Mouse (Mus musculus): Measurements from ENCODE around the gene Cltb. TPM values are rescaled to one million over a fixed set of nuclear protein-coding genes. Genes with fewer than 3 reads are reported as not detected.

Cltb gene
- polyA plus RNA-seq, 1 experiment from 2014 or later: 84.4 TPM

DNA sequence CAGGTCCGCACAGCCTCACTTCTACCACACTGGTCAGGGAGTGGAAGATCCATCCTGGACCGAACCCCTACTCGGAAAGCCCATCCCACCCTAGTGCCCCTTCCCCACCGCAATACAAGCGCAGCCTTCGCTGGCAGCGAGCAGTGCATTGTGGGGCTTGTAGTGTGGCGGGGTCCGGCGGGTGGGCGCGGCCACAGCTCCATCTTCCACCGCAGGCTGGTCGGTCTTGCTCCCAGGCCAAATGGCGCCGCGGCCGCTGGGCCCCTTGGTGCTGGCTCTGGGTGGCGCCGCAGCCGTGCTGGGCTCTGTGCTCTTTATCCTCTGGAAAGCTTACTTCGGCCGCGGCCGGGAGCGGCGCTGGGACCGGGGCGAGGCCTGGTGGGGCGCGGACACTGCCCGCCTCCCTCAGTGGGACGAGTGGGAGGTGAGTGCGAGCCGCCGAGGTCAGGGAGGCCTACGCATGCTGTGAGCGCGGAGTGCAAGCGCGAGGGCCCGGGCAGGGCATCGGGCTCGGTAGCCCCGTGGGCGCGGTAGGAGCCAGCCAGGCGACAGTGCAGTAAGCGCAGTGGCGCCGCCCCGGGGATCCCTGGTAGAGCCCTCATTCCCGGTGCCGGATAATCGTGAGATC is 36.2 kb downstream of the Cltb start, which contains the start of gene Arl10:
Gene Arl10, plus strand, starts transcription at position 162 of the 628 bp plus-strand sequence.
- H3K27ac ChIP-seq (ENCODE audit: low read depth, low read length): peak within 1 kb of the TSS; percentile 62; the same call in 1 of the 2 replicates
- DNase-seq (ENCODE audit: low spot score): peak; percentile 82
- peaks cover 21% of the 10 kb centered on the region for H3K36me3 ChIP-seq (ENCODE audit: control insufficient read depth, insufficient read depth, low read length)
- no peaks in the 10 kb centered on the region for H3K9me3 ChIP-seq (replicated peaks; ENCODE audit: control insufficient read depth, low read length)
- under 1% methylated on average over 55 of the region's 55 CpGs for WGBS
- peak; percentile 96 for ATAC-seq
- H3K9ac ChIP-seq (ENCODE audit: low read length): peak within 1 kb of the TSS; percentile 93
- H3K4me1 ChIP-seq (ENCODE audit: control insufficient read depth, insufficient read depth, low read length): peaks cover 13% of the 10 kb centered on the region
- H3K4me2 ChIP-seq (ENCODE audit: low read length): peak within 1 kb of the TSS; percentile 90
- H3K27me3 ChIP-seq (replicated peaks; ENCODE audit: control insufficient read depth, insufficient read depth, low read length): no peaks in the 10 kb centered on the region
- H3K4me3 ChIP-seq (ENCODE audit: low read depth, low read length): peak within 1 kb of the TSS; percentile 98

DNA sequence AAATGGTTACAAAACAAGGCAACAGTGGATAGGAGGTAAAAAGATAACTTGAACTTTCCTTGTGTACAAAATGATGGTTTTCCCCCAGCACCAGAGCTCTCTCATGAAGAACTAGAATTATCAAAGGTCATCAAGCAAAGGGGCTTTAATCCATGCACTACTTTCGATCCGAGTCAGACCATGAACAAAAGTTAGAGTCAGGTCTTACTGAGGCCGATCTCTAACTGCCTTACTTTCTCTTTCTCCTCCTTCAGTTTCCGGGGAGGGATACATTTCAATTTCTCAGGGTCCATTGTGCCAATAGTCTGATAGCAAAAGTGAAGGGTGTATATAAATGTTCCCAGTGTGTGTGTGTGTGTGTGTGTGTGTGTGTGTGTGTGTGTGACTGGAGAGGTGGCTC is 38.5 kb downstream of the Cltb start:
- Histone ChIP-seq H3K27me3 (replicated peaks; ENCODE audit: control insufficient read depth, insufficient read depth, low read length) (no peaks in the 10 kb centered on the region), H3K4me3 (ENCODE audit: low read depth, low read length) (no peak overlapping the region), H3K27ac (ENCODE audit: low read depth, low read length) (no peak overlapping the region), H3K9ac (ENCODE audit: low read length) (no peak overlapping the region), H3K36me3 (ENCODE audit: control insufficient read depth, insufficient read depth, low read length) (0 out of 2 replicates have a peak, but pooled peaks cover 3% of the 10 kb centered on the region), H3K9me3 (replicated peaks; ENCODE audit: control insufficient read depth, low read length) (no peaks in the 10 kb centered on the region), H3K4me1 (ENCODE audit: control insufficient read depth, insufficient read depth, low read length) (peaks cover 13% of the 10 kb centered on the region), H3K4me2 (ENCODE audit: low read length) (no peak overlapping the region)
- WGBS: 85% methylated on average over 4 of the region's 4 CpGs
- no peak for ATAC-seq
- no peak for DNase-seq (ENCODE audit: low spot score)

DNA sequence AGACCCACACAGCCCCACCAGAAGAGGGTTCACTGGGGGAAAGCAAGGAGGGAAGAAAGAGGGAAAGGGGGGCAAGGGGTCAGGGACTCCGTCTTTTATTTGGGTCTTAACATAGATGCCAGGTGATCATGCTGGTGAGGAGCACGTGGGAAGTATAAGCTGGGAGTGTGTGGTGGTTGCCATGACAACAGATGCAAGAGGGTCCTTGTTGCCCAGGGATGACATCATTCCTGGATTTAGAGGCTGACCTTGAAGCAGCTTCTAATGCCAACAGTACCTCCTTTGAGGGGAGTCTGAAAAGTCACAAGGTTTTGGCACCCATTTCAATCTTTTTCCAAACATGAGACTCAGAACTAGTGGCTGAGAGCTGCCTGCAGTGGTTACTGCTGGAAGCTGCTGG is 39.5 kb downstream of the Cltb start:
- H3K9ac ChIP-seq (ENCODE audit: low read length): no peak overlapping the region
- H3K4me2 ChIP-seq (ENCODE audit: low read length): no peak overlapping the region
- H3K9me3 ChIP-seq (replicated peaks; ENCODE audit: control insufficient read depth, low read length): no peaks in the 10 kb centered on the region
- H3K27me3 ChIP-seq (replicated peaks; ENCODE audit: control insufficient read depth, insufficient read depth, low read length): no peaks in the 10 kb centered on the region
- no peak overlapping the region for H3K4me3 ChIP-seq (ENCODE audit: low read depth, low read length)
- peak; percentile 39 for DNase-seq (ENCODE audit: low spot score)
- no peak for ATAC-seq
- peaks cover 13% of the 10 kb centered on the region for H3K4me1 ChIP-seq (ENCODE audit: control insufficient read depth, insufficient read depth, low read length)
- no peak overlapping the region for H3K27ac ChIP-seq (ENCODE audit: low read depth, low read length)
- 8% methylated on average over 2 of the region's 2 CpGs for WGBS
- no peaks in the 10 kb centered on the region for H3K36me3 ChIP-seq (ENCODE audit: control insufficient read depth, insufficient read depth, low read length)

GRCm38 (mm10) chr13:54570736-54571135 is 40.4 kb downstream of the Cltb start:
- Histone ChIP-seq H3K27me3 (replicated peaks; ENCODE audit: control insufficient read depth, insufficient read depth, low read length) (no peaks in the 10 kb centered on the region), H3K36me3 (ENCODE audit: control insufficient read depth, insufficient read depth, low read length) (no peaks in the 10 kb centered on the region)

GRCm38 (mm10) chr13:54569282-54569681 is 41.9 kb downstream of the Cltb start:
- no peaks in the 10 kb centered on the region for H3K36me3 ChIP-seq (ENCODE audit: control insufficient read depth, insufficient read depth, low read length)
- no peak overlapping the region for H3K27ac ChIP-seq (ENCODE audit: low read depth, low read length)
- no peaks in the 10 kb centered on the region for H3K27me3 ChIP-seq (replicated peaks; ENCODE audit: control insufficient read depth, insufficient read depth, low read length)
- DNase-seq (ENCODE audit: low spot score): no peak
- no peak overlapping the region for H3K9ac ChIP-seq (ENCODE audit: low read length)
- no peak overlapping the region for H3K4me3 ChIP-seq (ENCODE audit: low read depth, low read length)
- H3K4me2 ChIP-seq (ENCODE audit: low read length): no peak overlapping the region
- no peak for ATAC-seq
- WGBS: 39% methylated on average over 1 of the region's 1 CpGs
- no peaks in the 10 kb centered on the region for H3K9me3 ChIP-seq (replicated peaks; ENCODE audit: control insufficient read depth, low read length)
- peaks cover 1% of the 10 kb centered on the region for H3K4me1 ChIP-seq (ENCODE audit: control insufficient read depth, insufficient read depth, low read length)

More at GRCm38 (mm10) chr13:54570736-54571135, 40.4 kb downstream of the Cltb start:
- no peak overlapping the region for H3K9ac ChIP-seq (ENCODE audit: low read length)
- DNase-seq (ENCODE audit: low spot score): no peak
- no peak overlapping the region for H3K27ac ChIP-seq (ENCODE audit: low read depth, low read length)
- H3K9me3 ChIP-seq (replicated peaks; ENCODE audit: control insufficient read depth, low read length): no peaks in the 10 kb centered on the region
- H3K4me3 ChIP-seq (ENCODE audit: low read depth, low read length): no peak overlapping the region
- 78% methylated on average over 4 of the region's 4 CpGs for WGBS
- peaks cover 6% of the 10 kb centered on the region for H3K4me1 ChIP-seq (ENCODE audit: control insufficient read depth, insufficient read depth, low read length)
- ATAC-seq: no peak
- no peak overlapping the region for H3K4me2 ChIP-seq (ENCODE audit: low read length)

DNA sequence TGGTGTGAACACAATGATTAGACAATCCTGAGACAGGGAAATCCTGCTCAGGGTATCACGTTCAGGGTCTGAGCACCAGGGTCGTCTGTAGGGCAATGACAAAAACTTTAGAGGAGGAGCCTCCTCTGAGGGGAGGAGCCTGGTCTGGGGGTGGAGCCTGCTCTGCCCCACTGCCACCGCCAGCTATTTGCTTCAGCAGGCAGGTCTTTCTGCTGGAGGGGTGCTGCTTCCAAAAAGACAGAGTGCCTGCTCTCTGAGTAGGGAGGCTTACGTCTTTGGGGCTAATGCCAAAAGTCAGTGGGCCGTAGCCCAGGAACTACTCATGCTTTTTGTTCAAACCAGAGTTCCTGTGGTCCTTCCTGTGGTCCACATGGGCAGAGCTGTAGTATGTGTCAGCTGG is 42.8 kb downstream of the Cltb start:
- no peaks in the 10 kb centered on the region for H3K9me3 ChIP-seq (replicated peaks; ENCODE audit: control insufficient read depth, low read length)
- no peak overlapping the region for H3K9ac ChIP-seq (ENCODE audit: low read length)
- no peaks in the 10 kb centered on the region for H3K36me3 ChIP-seq (ENCODE audit: control insufficient read depth, insufficient read depth, low read length)
- H3K27me3 ChIP-seq (replicated peaks; ENCODE audit: control insufficient read depth, insufficient read depth, low read length): no peaks in the 10 kb centered on the region
- ATAC-seq (no peak), DNase-seq (ENCODE audit: low spot score) (no peak)
- 34% methylated on average over 5 of the region's 5 CpGs for WGBS
- no peak overlapping the region for H3K4me3 ChIP-seq (ENCODE audit: low read depth, low read length)
- H3K27ac ChIP-seq (ENCODE audit: low read depth, low read length): no peak overlapping the region
- peaks cover 8% of the 10 kb centered on the region for H3K4me1 ChIP-seq (ENCODE audit: control insufficient read depth, insufficient read depth, low read length)
- H3K4me2 ChIP-seq (ENCODE audit: low read length): no peak overlapping the region

DNA sequence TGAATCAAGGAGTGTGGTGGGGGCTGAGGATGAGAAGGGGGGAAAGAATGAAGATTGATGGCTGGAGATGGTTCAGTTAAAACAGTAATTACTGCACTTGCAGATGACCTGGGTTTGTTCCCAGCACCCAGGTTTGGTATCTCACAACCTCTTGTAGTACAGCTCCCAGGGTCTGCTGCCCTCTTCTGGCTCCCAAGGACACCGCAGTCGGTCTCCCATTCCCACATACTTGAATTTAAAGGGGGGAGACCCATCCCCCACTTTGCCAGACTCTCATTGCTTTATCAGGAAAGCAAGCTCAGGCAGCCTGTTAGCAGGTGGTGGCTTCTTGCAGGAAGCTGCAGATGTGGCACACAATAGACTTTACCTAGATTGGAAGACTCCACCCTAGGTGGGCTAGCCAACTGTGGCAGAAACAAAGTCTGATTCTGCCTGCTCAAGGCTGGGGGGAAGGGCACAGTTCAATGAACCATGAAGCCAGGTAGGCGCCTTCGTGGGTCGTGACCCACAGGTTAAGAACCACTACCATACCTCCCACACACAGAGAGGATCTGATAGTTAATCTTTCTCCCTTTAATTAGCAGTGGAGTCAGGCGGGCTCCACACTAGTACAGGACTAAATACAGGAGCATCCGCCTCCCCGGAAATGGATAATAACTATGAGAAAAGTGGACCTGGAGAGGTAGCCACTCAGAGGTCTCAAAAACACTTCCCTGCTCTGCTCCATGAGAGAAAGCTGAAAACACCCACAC is 45.4 kb downstream of the Cltb start:
- WGBS: 32% methylated on average over 8 of the region's 8 CpGs
- peaks cover 8% of the 10 kb centered on the region for H3K4me1 ChIP-seq (ENCODE audit: control insufficient read depth, insufficient read depth, low read length)
- no peaks in the 10 kb centered on the region for H3K27me3 ChIP-seq (replicated peaks; ENCODE audit: control insufficient read depth, insufficient read depth, low read length)
- H3K9ac ChIP-seq (ENCODE audit: low read length): 0 out of 2 replicates have a peak overlapping the region, but pooled peaks have one; percentile 93
- no peaks in the 10 kb centered on the region for H3K9me3 ChIP-seq (replicated peaks; ENCODE audit: control insufficient read depth, low read length)
- H3K4me3 ChIP-seq (ENCODE audit: low read depth, low read length): peak overlapping the region; percentile 83
- H3K36me3 ChIP-seq (ENCODE audit: control insufficient read depth, insufficient read depth, low read length): peaks cover 24% of the 10 kb centered on the region
- no peak overlapping the region for H3K27ac ChIP-seq (ENCODE audit: low read depth, low read length)
- peak overlapping the region; percentile 86 for H3K4me2 ChIP-seq (ENCODE audit: low read length)
- peak; percentile 42 for ATAC-seq
- peak; percentile 62 for DNase-seq (ENCODE audit: low spot score)

- Histone ChIP-seq H3K36me3 (ENCODE audit: control insufficient read depth, insufficient read depth, low read length) (peaks cover 30% of the 10 kb centered on the region), H3K9ac (ENCODE audit: low read length) (peak within 1 kb of the TSS; percentile 93), H3K27me3 (replicated peaks; ENCODE audit: control insufficient read depth, insufficient read depth, low read length) (no peaks in the 10 kb centered on the region), H3K27ac (ENCODE audit: low read depth, low read length) (peak within 1 kb of the TSS; percentile 74), H3K4me1 (ENCODE audit: control insufficient read depth, insufficient read depth, low read length) (peaks cover 8% of the 10 kb centered on the region), H3K9me3 (replicated peaks; ENCODE audit: control insufficient read depth, low read length) (no peaks in the 10 kb centered on the region), H3K4me3 (ENCODE audit: low read depth, low read length) (peak within 1 kb of the TSS; percentile 83), H3K4me2 (ENCODE audit: low read length) (peak within 1 kb of the TSS; percentile 86)
- WGBS: under 1% methylated on average over 27 of the region's 27 CpGs
- DNase-seq (ENCODE audit: low spot score): peak; percentile 99
- peak; percentile 98 for ATAC-seq
These were observed 46.0 kb downstream of the Cltb start, which contains the start of gene 4833439L19Rik for GRCm38 (mm10) chr13:54565201-54565581. Gene 4833439L19Rik (minus strand): TSS chr13:54565435.
